Mouse (Mus musculus) embryonic fibroblast, embryonic 13.5 days (primary cell): ENCODE measurements around the gene Lrrc8e.

Experiments used
- CTCF ChIP-seq: IDR thresholded peaks from 2 replicates; pipeline ENCODE4 v1.5.1; 2011; ENCODE audit warnings: mild to moderate bottlenecking, control low read depth, low read length, moderate library complexity, borderline replicate concordance; ENCODE audit not compliant: insufficient read depth
- POLR2A ChIP-seq: IDR thresholded peaks from 2 replicates; pipeline ENCODE4 v1.6.1; 2011; ENCODE audit warnings: low read depth, mild to moderate bottlenecking, control low read depth, low read length, moderate library complexity

GRCm38 (mm10) chr8:4275275-4276110, 48.9 kb downstream of the Lrrc8e start, which contains the start of gene Timm44:
- TF ChIP-seq CTCF (no peak), POLR2A (peak; percentile 78)
